Mouse (Mus musculus) cortical plate, adult 2 months (tissue): ENCODE data around the gene Slc9a8. TPM values are rescaled to one million over a fixed set of nuclear protein-coding genes. Genes with fewer than 3 reads are reported as not detected.

Experiments used
- H3K27ac ChIP-seq: fragments of 200-500 bp; 2 replicates; pipeline ENCODE4 v1.5.1; 2012; ENCODE audit warnings: low read length, control low read depth, inconsistent platforms; ENCODE audit not compliant: insufficient read depth
- H3K4me1 ChIP-seq: fragments of 200-500 bp; 2 replicates; pipeline ENCODE4 v1.6.1; 2011; ENCODE audit warnings: low read length; ENCODE audit not compliant: control insufficient read depth, insufficient read depth
- H3K4me3 ChIP-seq: fragments of 200-500 bp; 2 replicates; pipeline ENCODE4 v1.5.1; 2011; ENCODE audit warnings: mild to moderate bottlenecking, low read length, control low read depth; ENCODE audit not compliant: insufficient read depth
- CTCF ChIP-seq: fragments of 200-500 bp; IDR thresholded peaks from 2 replicates; pipeline ENCODE4 v1.5.1; 2011; ENCODE audit warnings: mild to moderate bottlenecking, control low read depth, low read length; ENCODE audit not compliant: insufficient read depth; ENCODE audit errors: extremely low read depth
- POLR2A ChIP-seq: fragments of 200-500 bp; IDR thresholded peaks from 2 replicates; pipeline ENCODE4 v1.6.1; 2011; ENCODE audit warnings: mild to moderate bottlenecking, low read length, control low read depth; ENCODE audit not compliant: insufficient read depth; ENCODE audit errors: extremely low read depth
- polyA plus RNA-seq: library from polyadenylated mRNA; depleted of rRNA; stranded (reverse); fragments of >200 nt; gene quantifications from 2 replicates; pipeline ENCODE4 v1.2.3, GENCODE M21; 2012; rRNA removed

The Slc9a8 gene
- polyA plus RNA-seq, result 37.9 and 42.1 TPM in 2 replicates

DNA sequence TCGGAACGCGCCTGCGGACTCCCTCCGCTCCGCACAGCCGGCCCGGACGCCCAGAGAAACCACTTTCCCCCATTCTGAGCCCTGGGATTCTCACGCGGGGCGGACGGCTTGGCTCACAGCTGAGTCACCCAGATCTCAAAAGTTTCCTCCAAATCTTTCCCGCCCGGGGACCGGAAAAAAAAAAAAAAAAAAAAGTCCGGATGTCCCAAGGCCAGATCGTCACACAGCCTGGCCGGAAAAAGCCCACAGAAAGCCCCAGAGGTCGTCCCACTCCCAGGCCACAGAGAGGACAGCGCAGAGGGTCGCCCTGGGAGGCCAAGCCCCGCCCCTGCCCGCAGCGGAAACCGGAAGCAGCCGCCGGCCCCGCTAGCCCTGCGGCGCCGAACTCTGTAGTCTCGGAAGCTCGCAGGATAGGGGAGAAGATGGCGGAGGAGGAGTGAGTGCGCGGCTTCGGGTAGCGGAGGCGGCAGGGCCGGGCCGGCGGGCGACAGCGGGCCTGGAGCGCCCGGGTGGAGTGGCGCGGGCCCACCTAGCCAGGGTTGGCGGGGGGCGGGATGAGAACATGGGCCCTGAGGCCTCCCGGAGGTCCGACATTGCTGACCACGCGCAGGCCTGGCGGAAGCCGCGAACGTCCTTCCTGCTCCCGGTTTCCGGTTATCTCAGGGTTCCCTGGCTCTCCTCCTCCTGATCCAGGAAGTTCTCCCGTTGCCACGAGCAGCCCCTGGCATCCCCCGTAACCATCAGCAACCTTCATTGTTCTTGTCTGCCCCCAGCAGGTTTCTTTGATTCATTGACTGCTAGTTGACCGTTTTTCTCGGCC, at the start of gene Slc9a8:
Gene Slc9a8 (plus strand): TSS at position 383 of the 820 bp plus-strand sequence.
- TF ChIP-seq CTCF, result no peak
- TF ChIP-seq POLR2A, result peak; percentile 51
- Histone ChIP-seq H3K4me3 (peak within 1 kb of the TSS; percentile 73), H3K27ac (peak within 1 kb of the TSS; percentile 97), H3K4me1 (peaks cover 5% of the 10 kb centered on the region; the same call in 1 of the 2 replicates)

DNA sequence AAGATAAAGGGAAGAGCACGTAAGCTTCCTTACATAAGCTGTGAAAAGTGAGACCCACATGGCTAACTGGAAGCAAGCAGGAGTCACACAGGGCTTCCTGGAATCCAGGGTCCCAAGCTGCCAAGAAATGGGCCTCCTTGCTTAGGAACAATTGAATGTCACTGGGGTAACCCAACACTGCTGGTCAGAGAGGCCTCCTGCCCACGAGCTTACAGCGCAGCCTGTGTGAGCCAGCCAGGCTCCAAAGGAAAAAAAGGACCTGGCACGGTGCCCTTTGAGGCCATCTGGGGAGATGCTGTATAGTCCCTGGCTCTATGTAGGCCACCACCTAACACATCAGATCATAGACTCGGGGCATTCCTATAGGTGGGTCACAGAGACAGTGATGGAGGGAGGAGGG, 48.2 kb upstream of the Slc9a8 start:
- Histone ChIP-seq H3K27ac (no peak overlapping the region), H3K4me1 (0 out of 2 replicates have a peak, but pooled peaks cover 2% of the 10 kb centered on the region), H3K4me3 (no peak overlapping the region)
- TF ChIP-seq POLR2A (no peak), CTCF (no peak)

DNA sequence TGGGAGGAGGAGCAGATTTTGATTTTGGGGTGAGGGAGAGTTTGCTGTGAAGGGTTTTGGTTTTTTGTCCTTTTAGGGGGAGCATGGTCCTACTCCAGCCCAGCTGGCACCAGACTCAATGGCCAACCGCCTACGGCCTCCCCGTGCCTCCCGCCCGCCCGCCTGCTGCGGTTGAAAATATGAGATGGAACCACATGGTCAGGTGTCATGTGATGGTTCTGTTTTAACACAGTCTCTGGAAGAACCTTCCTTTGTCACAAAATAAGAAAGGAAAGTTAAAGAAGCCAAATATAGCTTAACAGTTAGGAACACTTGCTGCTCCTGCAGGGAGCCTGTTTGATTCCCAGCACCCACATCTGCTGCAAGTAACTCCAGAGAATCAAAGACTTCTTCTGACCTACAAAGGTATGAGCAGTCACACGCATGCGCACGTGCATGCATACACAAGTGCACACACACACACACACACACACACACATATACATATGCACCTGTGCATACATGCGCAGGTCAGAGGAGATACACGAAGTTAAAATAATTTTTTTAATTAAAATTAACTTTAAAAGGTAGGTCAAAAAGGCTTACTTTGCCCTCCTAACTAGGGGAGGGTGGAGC, 47.2 kb upstream of the Slc9a8 start:
- no peak overlapping the region for H3K4me3 ChIP-seq
- TF ChIP-seq CTCF (no peak), POLR2A (no peak)
- no peak overlapping the region for H3K27ac ChIP-seq
- H3K4me1 ChIP-seq, result 0 out of 2 replicates have a peak, but pooled peaks cover 2% of the 10 kb centered on the region

DNA sequence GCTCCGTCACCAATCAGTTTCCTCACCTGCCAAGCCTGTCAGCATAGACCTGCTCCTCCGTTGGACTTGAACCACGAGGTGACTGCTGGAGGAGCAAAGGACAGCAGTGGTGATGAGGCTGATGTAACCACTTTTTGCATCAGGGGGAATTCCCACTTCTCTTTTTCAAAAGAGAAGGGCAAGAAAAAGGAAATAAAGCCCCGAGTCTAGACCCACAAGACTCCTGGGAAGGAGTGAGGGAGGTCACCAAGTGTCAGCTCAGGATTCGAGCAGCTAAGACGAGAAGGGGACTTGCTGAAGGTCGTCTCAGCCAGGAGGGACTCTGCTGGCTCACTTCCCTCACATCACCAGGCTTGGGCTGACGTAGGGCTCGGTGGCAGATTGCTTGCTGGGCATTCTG, 46.4 kb upstream of the Slc9a8 start:
- no peak for TF ChIP-seq CTCF
- 0 out of 2 replicates have a peak, but pooled peaks cover 2% of the 10 kb centered on the region for H3K4me1 ChIP-seq
- no peak overlapping the region for H3K27ac ChIP-seq
- no peak overlapping the region for H3K4me3 ChIP-seq

DNA sequence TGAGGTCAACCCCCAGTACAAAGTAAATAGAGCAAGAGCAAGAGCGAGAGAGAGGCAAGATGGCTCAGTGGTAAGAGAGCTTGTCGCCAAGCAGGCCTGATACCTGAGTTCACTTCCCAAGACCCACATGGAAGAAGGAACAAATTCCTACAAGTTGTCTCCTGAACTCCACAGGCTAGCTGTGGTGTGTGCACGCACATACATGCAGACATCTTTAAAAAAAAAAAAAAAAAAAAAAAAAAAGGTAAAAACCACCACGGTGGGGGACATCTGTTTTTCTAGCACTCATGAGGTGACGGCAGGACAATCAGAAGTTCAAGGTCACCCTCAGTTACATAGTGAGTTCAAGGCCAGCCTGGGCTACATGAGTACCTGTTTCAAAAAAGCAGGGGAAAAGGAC, 45.8 kb upstream of the Slc9a8 start:
- Histone ChIP-seq H3K4me3 (no peak overlapping the region), H3K4me1 (0 out of 2 replicates have a peak, but pooled peaks cover 2% of the 10 kb centered on the region), H3K27ac (no peak overlapping the region)
- no peak for TF ChIP-seq POLR2A
- TF ChIP-seq CTCF, result no peak

DNA sequence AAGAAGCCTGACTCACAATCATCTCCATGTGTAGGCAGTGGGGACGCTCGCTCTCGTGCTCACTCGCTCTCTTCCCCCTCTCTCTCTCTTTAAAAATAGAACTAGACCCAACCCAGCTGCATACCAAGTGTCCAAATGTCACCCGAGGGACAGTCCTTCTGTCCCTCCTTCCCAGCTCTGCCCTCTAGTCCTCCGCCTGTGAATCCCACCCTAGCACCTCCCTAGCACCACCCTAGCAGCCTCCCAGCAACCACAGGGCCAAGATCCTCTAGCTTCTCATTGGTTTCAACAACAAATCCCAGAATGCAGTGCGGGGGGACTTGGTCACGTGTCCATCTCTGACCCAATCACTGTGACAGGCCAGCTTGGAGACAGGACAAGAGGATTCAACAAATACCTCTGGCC, 45.4 kb upstream of the Slc9a8 start:
- Histone ChIP-seq H3K4me1 (0 out of 2 replicates have a peak, but pooled peaks cover 2% of the 10 kb centered on the region), H3K27ac (no peak overlapping the region), H3K4me3 (no peak overlapping the region)
- no peak for TF ChIP-seq CTCF
- TF ChIP-seq POLR2A, result no peak

DNA sequence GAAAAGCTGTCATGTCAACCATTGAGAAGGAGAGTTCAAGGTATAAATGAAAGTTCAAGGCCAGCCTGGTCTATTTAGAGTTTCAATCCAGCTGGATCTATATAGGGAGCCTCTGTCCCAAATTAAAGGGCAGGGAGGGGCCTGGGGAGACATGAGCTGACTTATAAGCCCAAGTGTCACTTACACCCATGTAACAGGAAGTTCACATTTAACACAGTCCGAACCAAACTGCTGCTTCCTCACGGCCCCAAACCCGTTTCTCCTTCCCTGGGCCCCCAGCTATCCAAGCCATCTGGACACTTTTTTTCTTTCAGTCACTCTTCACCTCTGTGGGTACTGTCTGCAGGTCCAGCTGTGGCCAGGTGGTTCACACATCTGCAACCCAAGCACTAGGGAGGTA, 43.8 kb upstream of the Slc9a8 start:
- Histone ChIP-seq H3K4me3 (no peak overlapping the region), H3K4me1 (0 out of 2 replicates have a peak, but pooled peaks cover 2% of the 10 kb centered on the region), H3K27ac (no peak overlapping the region)
- TF ChIP-seq POLR2A (no peak), CTCF (no peak)

DNA sequence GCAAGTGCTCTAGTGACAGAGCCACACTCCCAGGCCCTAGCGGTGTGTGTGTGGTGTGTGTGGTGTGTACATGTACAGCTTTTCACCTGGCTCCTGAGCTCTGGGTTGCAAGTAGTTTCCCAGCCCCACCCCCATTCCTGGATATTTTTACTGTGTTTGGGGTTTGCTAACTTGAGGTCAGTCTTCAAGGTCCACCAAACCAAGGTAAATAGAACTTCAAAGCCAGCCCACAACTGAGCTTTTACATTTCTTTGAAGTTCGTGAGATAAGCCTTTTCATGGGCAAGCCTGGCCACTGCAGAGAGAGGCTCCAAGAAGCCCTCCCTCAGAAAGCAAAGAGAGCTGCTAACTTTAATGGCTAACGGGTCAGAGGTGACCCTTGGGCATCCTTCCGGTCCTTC, 42.5 kb upstream of the Slc9a8 start:
- Histone ChIP-seq H3K4me3 (no peak overlapping the region), H3K4me1 (no peaks in the 10 kb centered on the region), H3K27ac (no peak overlapping the region)
- TF ChIP-seq POLR2A (no peak), CTCF (no peak)

DNA sequence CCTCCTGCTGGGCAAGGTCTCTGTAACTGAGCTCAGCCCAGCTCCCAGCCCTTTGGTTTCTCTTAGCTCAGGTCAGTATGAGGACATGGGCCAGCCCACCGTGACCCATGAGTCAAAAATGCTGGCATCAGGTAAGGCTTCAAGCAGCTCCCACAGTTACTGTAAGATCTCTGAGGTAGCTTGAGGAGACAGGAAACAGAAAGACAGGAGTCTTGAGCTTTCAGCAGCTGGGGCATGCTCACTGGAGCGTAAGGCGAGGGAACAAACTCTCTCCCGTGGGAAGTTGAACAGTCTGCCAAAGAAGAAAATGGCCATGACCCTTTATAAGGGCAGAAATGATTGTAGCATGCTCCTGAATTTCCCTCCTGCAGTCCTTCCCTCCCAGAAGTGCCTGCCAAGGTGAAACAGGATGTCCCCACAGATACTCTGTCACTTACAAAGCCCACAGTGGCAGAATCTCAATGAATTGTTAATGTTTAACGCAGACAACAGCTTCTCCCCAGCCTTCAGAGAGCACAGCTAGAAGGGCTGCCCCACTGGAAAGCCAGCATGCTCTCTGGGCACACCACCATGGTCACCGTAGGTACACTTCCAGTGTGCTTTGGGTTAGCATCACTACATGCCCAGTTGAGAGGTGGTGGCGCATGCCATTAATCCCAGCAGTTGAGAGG, 40.8 kb upstream of the Slc9a8 start:
- no peak overlapping the region for H3K27ac ChIP-seq
- H3K4me3 ChIP-seq, result no peak overlapping the region
- no peaks in the 10 kb centered on the region for H3K4me1 ChIP-seq
- TF ChIP-seq CTCF (no peak), POLR2A (no peak)
